Mouse (Mus musculus): ENCODE data around the gene Sema4a.
A peak's percentile ranks its signal among the peaks of the same experiment; 100 is the strongest.

Sema4a gene

GRCm38 (mm10) chr3:88486043-88486442 is 25.1 kb upstream of the Sema4a start:
- no peak for DNase-seq (ENCODE audit: low spot score in 2 of 2)

GRCm38 (mm10) chr3:88484597-88485316 is 23.8 kb upstream of the Sema4a start:
- DNase-seq (ENCODE audit: low spot score in 2 of 2) = peak; percentile 51 to 55

- DNase-seq (ENCODE audit: low spot score in 2 of 2) = peak; percentile 74 to 75
These were observed 22.6 kb upstream of the Sema4a start for GRCm38 (mm10) chr3:88483621-88484020.

GRCm38 (mm10) chr3:88483141-88483540 is 22.2 kb upstream of the Sema4a start:
- no peak for DNase-seq (ENCODE audit: low spot score in 2 of 2)

- DNase-seq (ENCODE audit: low spot score in 2 of 2) = no peak
These were observed 21.4 kb upstream of the Sema4a start for GRCm38 (mm10) chr3:88482336-88482735.

- no peak for DNase-seq (ENCODE audit: low spot score in 2 of 2)
These were observed 20.5 kb upstream of the Sema4a start for GRCm38 (mm10) chr3:88481372-88482040.

- DNase-seq (ENCODE audit: low spot score in 2 of 2) = no peak
These were observed 19.7 kb upstream of the Sema4a start for GRCm38 (mm10) chr3:88480679-88481078.

GRCm38 (mm10) chr3:88479828-88480227 is 18.8 kb upstream of the Sema4a start:
- no peak for DNase-seq (ENCODE audit: low spot score in 2 of 2)

- DNase-seq (ENCODE audit: low spot score in 2 of 2) = no peak
These were observed 18.2 kb upstream of the Sema4a start for GRCm38 (mm10) chr3:88479163-88479562.

- peak; percentile 82 to 83 for DNase-seq (ENCODE audit: low spot score in 2 of 2)
These were observed 16.8 kb upstream of the Sema4a start for GRCm38 (mm10) chr3:88477735-88478134.

GRCm38 (mm10) chr3:88476403-88476802 is 15.4 kb upstream of the Sema4a start:
- no peak for DNase-seq (ENCODE audit: low spot score in 2 of 2)

- no peak for DNase-seq (ENCODE audit: low spot score in 2 of 2)
These were observed 12.6 kb upstream of the Sema4a start for GRCm38 (mm10) chr3:88473571-88473970.

- no peak for DNase-seq (ENCODE audit: low spot score in 2 of 2)
These were observed 12.0 kb upstream of the Sema4a start for GRCm38 (mm10) chr3:88473020-88473419.

- DNase-seq (ENCODE audit: low spot score in 2 of 2) = no peak
These were observed 10.0 kb upstream of the Sema4a start for GRCm38 (mm10) chr3:88470943-88471479.

GRCm38 (mm10) chr3:88469466-88469865 is 8.5 kb upstream of the Sema4a start:
- DNase-seq (ENCODE audit: low spot score in 2 of 2) = no peak

GRCm38 (mm10) chr3:88467116-88467824 is 6.3 kb upstream of the Sema4a start:
- DNase-seq (ENCODE audit: low spot score in 2 of 2) = peak; percentile 89 to 90

GRCm38 (mm10) chr3:88465127-88465526 is 4.1 kb upstream of the Sema4a start:
- DNase-seq (ENCODE audit: low spot score in 2 of 2) = no peak

GRCm38 (mm10) chr3:88464425-88464824 is 3.4 kb upstream of the Sema4a start:
- no peak for DNase-seq (ENCODE audit: low spot score in 2 of 2)

- DNase-seq (ENCODE audit: low spot score in 2 of 2) = no peak
These were observed 953 bp downstream of the Sema4a start for GRCm38 (mm10) chr3:88460029-88460428.

GRCm38 (mm10) chr3:88458778-88459219 is 2.2 kb downstream of the Sema4a start:
- peak; percentile 49 to 60 for DNase-seq (ENCODE audit: low spot score in 2 of 2)

- DNase-seq (ENCODE audit: low spot score in 2 of 2) = no peak
These were observed 4.0 kb downstream of the Sema4a start for GRCm38 (mm10) chr3:88456746-88457532.

GRCm38 (mm10) chr3:88456313-88456712 is 4.7 kb downstream of the Sema4a start:
- DNase-seq (ENCODE audit: low spot score in 2 of 2) = no peak
